Mouse (Mus musculus): ENCODE data around the gene Cntn2. TPM values are rescaled to one million over a fixed set of nuclear protein-coding genes. Genes with fewer than 3 reads are reported as not detected.

Cntn2 gene
- polyA plus RNA-seq, 1 experiment = 0.03 TPM

- Histone ChIP-seq H3K27ac (ENCODE audit: insufficient read depth, low read depth, low read length) (no peak overlapping the region), H3K4me3 (ENCODE audit: insufficient read depth, low read depth, low read length) (no peak overlapping the region), H3K4me1 (ENCODE audit: control insufficient read depth, insufficient read depth, low read length) (0 out of 2 replicates have a peak, but pooled peaks cover 2% of the 10 kb centered on the region), H3K36me3 (ENCODE audit: control insufficient read depth, insufficient read depth, low read length) (no peaks in the 10 kb centered on the region), H3K27me3 (replicated peaks; ENCODE audit: control insufficient read depth, insufficient read depth, low read length) (no peaks in the 10 kb centered on the region)
- peak; percentile 36 for DNase-seq
- TF ChIP-seq CTCF (conservative IDR thresholded peaks at IDR 0.05; ENCODE audit: insufficient read depth, insufficient read length, low read depth, low read length) = peak; percentile 54
- no peak for TF ChIP-seq POLR2A (IDR thresholded peaks at IDR 0.05; ENCODE audit: low read depth, low read length)
- 30% methylated on average over 4 of the region's 4 CpGs for WGBS
Observed at GRCm38 (mm10) chr1:132523920-132524319, 19.1 kb downstream of the Cntn2 start.

GRCm38 (mm10) chr1:132523048-132523447 lies 20.0 kb downstream of the Cntn2 start:
- no peak for TF ChIP-seq POLR2A (IDR thresholded peaks at IDR 0.05; ENCODE audit: low read depth, low read length)
- no peak for TF ChIP-seq CTCF (conservative IDR thresholded peaks at IDR 0.05; ENCODE audit: insufficient read depth, insufficient read length, low read depth, low read length)
- no peaks in the 10 kb centered on the region for H3K27me3 ChIP-seq (replicated peaks; ENCODE audit: control insufficient read depth, insufficient read depth, low read length)
- WGBS = 84% methylated on average over 8 of the region's 8 CpGs

DNA sequence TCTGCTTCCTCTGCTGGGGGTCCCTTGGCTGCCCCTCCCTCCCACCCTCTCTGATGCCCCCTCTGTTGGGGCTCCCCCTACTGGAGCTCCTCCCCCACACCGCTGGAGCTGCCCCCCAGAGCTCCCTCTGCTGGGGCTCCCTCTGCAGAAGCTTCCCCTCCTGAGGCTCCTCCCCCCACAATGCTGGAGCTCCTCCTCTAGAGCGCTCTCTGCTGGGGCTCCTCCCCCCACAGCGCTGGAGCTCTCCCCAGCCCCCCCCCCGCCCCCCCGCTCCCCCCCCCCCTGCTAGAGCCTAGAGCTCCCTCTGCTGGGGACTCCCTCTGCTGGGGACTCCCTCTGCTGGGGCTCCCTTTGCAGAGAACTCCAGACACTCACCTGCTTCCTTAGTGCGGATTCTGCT lies 22.3 kb downstream of the Cntn2 start:
- Histone ChIP-seq H3K27ac (ENCODE audit: insufficient read depth, low read depth, low read length) (no peak overlapping the region), H3K27me3 (replicated peaks; ENCODE audit: control insufficient read depth, insufficient read depth, low read length) (no peaks in the 10 kb centered on the region), H3K4me1 (ENCODE audit: control insufficient read depth, insufficient read depth, low read length) (0 out of 2 replicates have a peak, but pooled peaks cover 2% of the 10 kb centered on the region), H3K36me3 (ENCODE audit: control insufficient read depth, insufficient read depth, low read length) (no peaks in the 10 kb centered on the region), H3K4me3 (ENCODE audit: insufficient read depth, low read depth, low read length) (no peak overlapping the region)
- peak; percentile 61 for DNase-seq
- TF ChIP-seq POLR2A (IDR thresholded peaks at IDR 0.05; ENCODE audit: low read depth, low read length) (no peak), CTCF (conservative IDR thresholded peaks at IDR 0.05; ENCODE audit: insufficient read depth, insufficient read length, low read depth, low read length) (no peak)
- WGBS = 18% methylated on average over 5 of the region's 6 CpGs

More at GRCm38 (mm10) chr1:132523048-132523447, 20.0 kb downstream of the Cntn2 start:
- H3K27ac ChIP-seq (ENCODE audit: insufficient read depth, low read depth, low read length) = no peak overlapping the region
- no peak overlapping the region for H3K4me3 ChIP-seq (ENCODE audit: insufficient read depth, low read depth, low read length)
- no peak for DNase-seq
- H3K36me3 ChIP-seq (ENCODE audit: control insufficient read depth, insufficient read depth, low read length) = no peaks in the 10 kb centered on the region
- 0 out of 2 replicates have a peak, but pooled peaks cover 2% of the 10 kb centered on the region for H3K4me1 ChIP-seq (ENCODE audit: control insufficient read depth, insufficient read depth, low read length)

GRCm38 (mm10) chr1:132519734-132520133 lies 23.3 kb downstream of the Cntn2 start:
- WGBS = 71% methylated on average over 11 of the region's 11 CpGs
- no peaks in the 10 kb centered on the region for H3K36me3 ChIP-seq (ENCODE audit: control insufficient read depth, insufficient read depth, low read length)
- H3K4me1 ChIP-seq (ENCODE audit: control insufficient read depth, insufficient read depth, low read length) = 0 out of 2 replicates have a peak, but pooled peaks cover 2% of the 10 kb centered on the region
- TF ChIP-seq CTCF (conservative IDR thresholded peaks at IDR 0.05; ENCODE audit: insufficient read depth, insufficient read length, low read depth, low read length) (no peak), POLR2A (IDR thresholded peaks at IDR 0.05; ENCODE audit: low read depth, low read length) (no peak)
- peak; percentile 52 for DNase-seq
- no peak overlapping the region for H3K27ac ChIP-seq (ENCODE audit: insufficient read depth, low read depth, low read length)
- H3K27me3 ChIP-seq (replicated peaks; ENCODE audit: control insufficient read depth, insufficient read depth, low read length) = no peaks in the 10 kb centered on the region
- no peak overlapping the region for H3K4me3 ChIP-seq (ENCODE audit: insufficient read depth, low read depth, low read length)

DNA sequence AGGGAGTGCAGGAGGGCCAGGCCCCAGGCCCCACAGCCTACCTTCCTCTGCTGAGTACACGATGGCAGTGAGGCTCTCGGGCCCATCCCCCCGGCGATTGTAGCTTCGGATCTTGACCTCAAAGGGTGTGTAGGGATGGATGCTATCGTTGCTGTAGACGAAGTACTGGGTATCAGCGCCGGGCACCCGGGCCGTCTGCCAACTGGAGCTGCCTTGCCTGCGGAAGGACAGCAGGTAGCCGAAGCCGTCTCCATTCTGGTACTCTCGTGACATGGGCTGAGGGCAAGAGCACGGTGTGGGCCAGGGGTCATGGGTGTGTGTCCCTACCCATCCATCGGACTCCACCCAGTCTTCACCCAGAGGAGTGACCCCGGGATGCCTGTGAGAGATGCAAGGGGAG lies 24.4 kb downstream of the Cntn2 start:
- Histone ChIP-seq H3K4me1 (ENCODE audit: control insufficient read depth, insufficient read depth, low read length) (0 out of 2 replicates have a peak, but pooled peaks cover 2% of the 10 kb centered on the region), H3K27ac (ENCODE audit: insufficient read depth, low read depth, low read length) (no peak overlapping the region), H3K36me3 (ENCODE audit: control insufficient read depth, insufficient read depth, low read length) (no peaks in the 10 kb centered on the region), H3K27me3 (replicated peaks; ENCODE audit: control insufficient read depth, insufficient read depth, low read length) (no peaks in the 10 kb centered on the region), H3K4me3 (ENCODE audit: insufficient read depth, low read depth, low read length) (no peak overlapping the region)
- no peak for DNase-seq
- TF ChIP-seq CTCF (conservative IDR thresholded peaks at IDR 0.05; ENCODE audit: insufficient read depth, insufficient read length, low read depth, low read length) (no peak), POLR2A (IDR thresholded peaks at IDR 0.05; ENCODE audit: low read depth, low read length) (no peak)
- 81% methylated on average over 18 of the region's 18 CpGs for WGBS

- Histone ChIP-seq H3K36me3 (ENCODE audit: control insufficient read depth, insufficient read depth, low read length) (no peaks in the 10 kb centered on the region), H3K4me1 (ENCODE audit: control insufficient read depth, insufficient read depth, low read length) (0 out of 2 replicates have a peak, but pooled peaks cover 2% of the 10 kb centered on the region), H3K4me3 (ENCODE audit: insufficient read depth, low read depth, low read length) (no peak overlapping the region), H3K27me3 (replicated peaks; ENCODE audit: control insufficient read depth, insufficient read depth, low read length) (no peaks in the 10 kb centered on the region), H3K27ac (ENCODE audit: insufficient read depth, low read depth, low read length) (no peak overlapping the region)
- DNase-seq = no peak
- WGBS = 92% methylated on average over 11 of the region's 11 CpGs
- TF ChIP-seq CTCF (conservative IDR thresholded peaks at IDR 0.05; ENCODE audit: insufficient read depth, insufficient read length, low read depth, low read length) (no peak), POLR2A (IDR thresholded peaks at IDR 0.05; ENCODE audit: low read depth, low read length) (no peak)
Observed at GRCm38 (mm10) chr1:132516776-132517175, 26.3 kb downstream of the Cntn2 start.

DNA sequence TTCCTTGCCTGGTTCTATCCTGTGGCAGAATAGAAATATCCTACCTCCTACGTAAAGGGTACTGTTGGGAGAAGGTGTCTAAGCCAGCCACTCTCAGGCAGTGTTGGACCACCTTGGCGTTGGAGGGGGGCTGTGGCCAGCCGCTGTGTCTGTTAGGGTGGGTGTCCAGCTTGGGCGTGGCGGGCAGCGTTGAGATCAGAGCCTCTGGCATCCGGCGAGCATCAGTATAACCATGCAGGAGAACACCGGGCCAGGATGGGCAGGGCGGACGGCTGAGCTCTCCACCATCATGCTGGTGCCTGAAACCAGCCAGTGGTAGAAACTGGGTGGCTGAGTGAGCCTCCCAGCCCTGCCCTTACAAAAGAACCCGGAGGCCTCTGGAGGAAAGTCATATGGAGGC lies 27.7 kb downstream of the Cntn2 start:
- Histone ChIP-seq H3K36me3 (ENCODE audit: control insufficient read depth, insufficient read depth, low read length) (no peaks in the 10 kb centered on the region), H3K4me3 (ENCODE audit: insufficient read depth, low read depth, low read length) (no peak overlapping the region), H3K4me1 (ENCODE audit: control insufficient read depth, insufficient read depth, low read length) (0 out of 2 replicates have a peak, but pooled peaks cover 2% of the 10 kb centered on the region), H3K27ac (ENCODE audit: insufficient read depth, low read depth, low read length) (no peak overlapping the region), H3K27me3 (replicated peaks; ENCODE audit: control insufficient read depth, insufficient read depth, low read length) (no peaks in the 10 kb centered on the region)
- no peak for DNase-seq
- TF ChIP-seq CTCF (conservative IDR thresholded peaks at IDR 0.05; ENCODE audit: insufficient read depth, insufficient read length, low read depth, low read length) (no peak), POLR2A (IDR thresholded peaks at IDR 0.05; ENCODE audit: low read depth, low read length) (no peak)
- WGBS = 93% methylated on average over 12 of the region's 12 CpGs
